In the genomic region with DNA sequence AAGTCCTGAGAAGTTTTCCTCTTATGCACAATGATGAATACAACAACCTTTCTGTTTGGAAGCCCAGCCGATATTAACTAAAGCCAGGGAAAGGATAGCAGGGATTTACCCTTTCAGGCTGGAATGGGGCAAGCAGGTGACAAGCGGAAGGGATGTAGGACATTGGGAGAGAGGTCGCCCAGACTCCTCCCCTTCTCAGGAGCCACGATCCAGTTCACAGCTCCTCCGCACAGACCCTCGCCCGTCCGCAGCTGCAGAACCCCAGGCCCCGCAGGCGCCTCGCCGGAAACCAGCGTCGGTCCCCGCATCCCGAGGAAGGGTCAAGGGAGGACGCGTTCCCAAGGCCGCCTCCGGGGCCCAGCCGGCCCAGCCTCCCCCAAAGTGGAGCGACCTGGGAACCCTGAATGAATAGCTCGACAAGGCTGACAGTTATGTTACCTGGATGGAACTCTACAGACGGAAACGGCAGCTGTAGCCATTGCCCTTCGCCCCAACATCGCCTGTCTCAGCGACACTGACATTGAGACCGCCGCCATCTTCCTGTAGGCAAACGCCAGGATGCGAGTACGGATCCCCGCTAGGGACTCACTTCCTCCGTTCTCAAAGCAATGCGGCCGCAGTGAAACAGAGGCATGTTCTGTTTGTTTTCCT, we compare ENCODE assay signal across 8 mouse cellular contexts. TPM values are rescaled to one million over a fixed set of nuclear protein-coding genes. Genes with fewer than 3 reads are reported as not detected.
DNase-seq lines count a peak whose midpoint lies in the region; ATAC-seq lines count a peak whose summit lies in the region.

No protein-coding gene starts in this region.

- WGBS in heart, embryonic 13.5 days = under 1% methylated on average over 37 of the region's 37 CpGs
- WGBS in liver, embryonic 12.5 days (ENCODE audit: insufficient replicate concordance) = under 1% methylated on average over 37 of the region's 37 CpGs
- WGBS in stomach, embryonic 15.5 days = under 1% methylated on average over 37 of the region's 37 CpGs

- peak overlapping the region; percentile 93 for H3K9ac ChIP-seq in heart, embryonic 13.5 days
- H3K9ac ChIP-seq in liver, embryonic 12.5 days = peak overlapping the region; percentile 79
- peak overlapping the region; percentile 73 for H3K9ac ChIP-seq in stomach, embryonic 15.5 days

- DNase-seq in CD4-positive helper T cell, adult 2 months (ENCODE audit: low read depth, low spot score) = peak; percentile 92
- peak; percentile 81 for DNase-seq in brain, embryonic 18.5 days (ENCODE audit: low read depth, low spot score)
- peak; percentile 97 for DNase-seq in kidney, postnatal 10 days
- DNase-seq in natural killer cell, adult 2 months (ENCODE audit: low spot score in 2 of 2) = peak; percentile 78 to 85

- H3K4me2 ChIP-seq in heart, embryonic 13.5 days = peak overlapping the region; percentile 90
- H3K4me2 ChIP-seq in liver, embryonic 12.5 days = peak overlapping the region; percentile 84
- H3K4me2 ChIP-seq in stomach, embryonic 15.5 days = peak overlapping the region; percentile 71

- no peaks in the 10 kb centered on the region for H3K27me3 ChIP-seq in heart, embryonic 13.5 days (replicated peaks)
- H3K27me3 ChIP-seq in liver, embryonic 12.5 days (replicated peaks) = no peaks in the 10 kb centered on the region
- no peaks in the 10 kb centered on the region for H3K27me3 ChIP-seq in stomach, embryonic 15.5 days (replicated peaks)

- H3K4me1 ChIP-seq in heart, embryonic 13.5 days = peaks cover 14% of the 10 kb centered on the region
- peaks cover 16% of the 10 kb centered on the region for H3K4me1 ChIP-seq in liver, embryonic 12.5 days
- no peaks in the 10 kb centered on the region for H3K4me1 ChIP-seq in stomach, embryonic 15.5 days

- H3K36me3 ChIP-seq in heart, embryonic 13.5 days = peaks cover 12% of the 10 kb centered on the region
- peaks cover 2% of the 10 kb centered on the region for H3K36me3 ChIP-seq in liver, embryonic 12.5 days
- 0 out of 2 replicates have a peak, but pooled peaks cover 2% of the 10 kb centered on the region for H3K36me3 ChIP-seq in stomach, embryonic 15.5 days

- H3K27ac ChIP-seq in heart, embryonic 13.5 days (replicated peaks) = peak overlapping the region; percentile 75
- peak overlapping the region; percentile 69 for H3K27ac ChIP-seq in liver, embryonic 12.5 days
- H3K27ac ChIP-seq in stomach, embryonic 15.5 days = peak overlapping the region; percentile 68; the same call in 1 of the 2 replicates

- H3K4me3 ChIP-seq in heart, embryonic 13.5 days = peak overlapping the region; percentile 92
- H3K4me3 ChIP-seq in liver, embryonic 12.5 days = peak overlapping the region; percentile 79
- peak overlapping the region; percentile 92 for H3K4me3 ChIP-seq in stomach, embryonic 15.5 days (replicated peaks)

- peak; percentile 88 for ATAC-seq in erythroid progenitor cell, adult 5-6 weeks (replicated peaks; ENCODE audit: low FRiP score, poor library complexity, severe bottlenecking)
- ATAC-seq in heart, embryonic 13.5 days (ENCODE audit: extremely low read depth, insufficient number of reproducible peaks, low FRiP score, low TSS enrichment) = peak; percentile 58; the same call in 1 of the 2 replicates
- ATAC-seq in liver, embryonic 12.5 days = peak; percentile 85
- ATAC-seq in stomach, embryonic 15.5 days (ENCODE audit: insufficient read depth, low FRiP score, low read depth) = peak; percentile 80

- H3K9me3 ChIP-seq in heart, embryonic 13.5 days = no peaks in the 10 kb centered on the region
- H3K9me3 ChIP-seq in liver, embryonic 12.5 days (replicated peaks) = no peaks in the 10 kb centered on the region
- H3K9me3 ChIP-seq in stomach, embryonic 15.5 days = no peaks in the 10 kb centered on the region

RNA-seq across cellular contexts. Expression of a gene that starts 0.4 kb away (rescaled TPM):
- 66.7 and 118 TPM in 2 replicates for total RNA-seq in erythroid progenitor cell, adult 5-6 weeks (2015; ENCODE audit: low replicate concordance)
- 25.3 and 29.1 TPM in 2 replicates for total RNA-seq in erythroid progenitor cell, adult 5-6 weeks (2017; ENCODE audit: low replicate concordance)
- polyA plus RNA-seq in heart, embryonic 13.5 days (2015; fragmentation: Nextera tagmentation; extraction: Ambion mirVana) = 388 and 419 TPM in 2 replicates
- 161 and 164 TPM in 2 replicates for polyA plus RNA-seq in liver, embryonic 12.5 days (2016; fragmentation: Nextera tagmentation; extraction: Ambion mirVana)
- polyA plus RNA-seq in stomach, embryonic 15.5 days (2015; fragmentation: Nextera tagmentation; extraction: Ambion mirVana) = 263 and 269 TPM in 2 replicates

Comparison
In these comparisons a context has a peak if more than half of its experiments do, and no peak if none do; other contexts are left out.
1. Peak in every context shown above with its lines: DNase-seq, ATAC-seq, H3K4me3 ChIP-seq and H3K27ac ChIP-seq.